Mouse (Mus musculus): ENCODE measurements at regions not wholly inside any gene's neighbourhood (a gene's known extent, or its start where the extent isn't known, plus 50 kb on each side); places are given as distances from the start of the nearest gene placed in this dataset.

DNA sequence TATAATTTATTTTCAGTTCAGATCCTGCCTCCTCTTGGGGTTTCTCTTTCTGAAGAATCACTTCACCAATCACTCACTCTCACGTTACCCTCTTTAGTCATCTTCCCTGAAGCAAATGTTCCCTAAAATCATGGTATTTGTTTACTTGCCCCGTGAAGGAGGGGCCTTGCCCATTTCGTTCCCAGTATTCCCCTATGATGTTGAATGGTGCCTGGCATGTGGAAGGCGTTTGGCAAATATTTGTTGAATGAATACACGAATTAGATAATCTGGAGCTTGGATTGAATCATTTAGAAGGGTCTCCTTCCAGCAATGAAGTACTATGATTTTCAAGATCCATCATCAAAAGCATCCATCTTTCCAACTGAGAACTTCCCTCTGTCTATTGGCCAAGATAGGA lies 139.6 kb upstream of the Spdl1 start:
- TF ChIP-seq POLR2A (IDR thresholded peaks at IDR 0.05; ENCODE audit: borderline replicate concordance, insufficient read depth, low read length) (no peak), CTCF (IDR thresholded peaks at IDR 0.05; ENCODE audit: borderline replicate concordance, insufficient read depth, low read depth, low read length) (no peak)
- H3K27me3 ChIP-seq (ENCODE audit: control insufficient read depth, insufficient read depth, low read length): no peaks in the 10 kb centered on the region
- 75% methylated on average over 5 of the region's 5 CpGs for WGBS
- DNase-seq: no peak
- no peak overlapping the region for H3K4me3 ChIP-seq (replicated peaks; ENCODE audit: insufficient read depth, low read depth, low read length)
- H3K4me1 ChIP-seq (ENCODE audit: control insufficient read depth, insufficient read depth, low read length): no peaks in the 10 kb centered on the region
- no peak overlapping the region for H3K27ac ChIP-seq (ENCODE audit: insufficient read depth, low read length)

DNA sequence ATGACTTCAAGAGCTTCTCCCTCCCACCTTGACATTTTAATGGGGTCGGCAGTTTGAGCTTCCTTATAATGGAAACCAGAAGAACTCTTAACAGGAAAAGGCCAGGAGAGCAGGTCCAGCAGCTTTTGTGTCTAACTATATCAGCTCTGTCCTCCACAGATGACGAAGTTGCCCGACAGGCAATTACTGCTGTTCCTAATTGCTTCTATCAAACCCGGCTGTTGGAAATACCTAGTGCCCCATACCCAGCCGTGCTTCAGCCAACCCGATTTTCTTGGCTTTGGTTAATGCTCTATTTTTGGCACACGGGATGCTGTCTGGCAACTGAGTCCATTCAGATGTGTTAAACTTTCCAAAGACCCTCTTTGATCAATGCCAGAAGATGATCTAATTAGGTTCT lies 125.8 kb upstream of the Spdl1 start:
- DNase-seq: no peak
- H3K27me3 ChIP-seq (ENCODE audit: control insufficient read depth, insufficient read depth, low read length): no peaks in the 10 kb centered on the region; the same call in 1 of the 2 replicates
- no peak overlapping the region for H3K4me3 ChIP-seq (replicated peaks; ENCODE audit: insufficient read depth, low read depth, low read length)
- no peaks in the 10 kb centered on the region for H3K4me1 ChIP-seq (ENCODE audit: control insufficient read depth, insufficient read depth, low read length)
- 12% methylated on average over 7 of the region's 7 CpGs for WGBS
- H3K27ac ChIP-seq (ENCODE audit: insufficient read depth, low read length): no peak overlapping the region
- no peak for TF ChIP-seq CTCF (IDR thresholded peaks at IDR 0.05; ENCODE audit: borderline replicate concordance, insufficient read depth, low read depth, low read length)
- no peak for TF ChIP-seq POLR2A (IDR thresholded peaks at IDR 0.05; ENCODE audit: borderline replicate concordance, insufficient read depth, low read length)

DNA sequence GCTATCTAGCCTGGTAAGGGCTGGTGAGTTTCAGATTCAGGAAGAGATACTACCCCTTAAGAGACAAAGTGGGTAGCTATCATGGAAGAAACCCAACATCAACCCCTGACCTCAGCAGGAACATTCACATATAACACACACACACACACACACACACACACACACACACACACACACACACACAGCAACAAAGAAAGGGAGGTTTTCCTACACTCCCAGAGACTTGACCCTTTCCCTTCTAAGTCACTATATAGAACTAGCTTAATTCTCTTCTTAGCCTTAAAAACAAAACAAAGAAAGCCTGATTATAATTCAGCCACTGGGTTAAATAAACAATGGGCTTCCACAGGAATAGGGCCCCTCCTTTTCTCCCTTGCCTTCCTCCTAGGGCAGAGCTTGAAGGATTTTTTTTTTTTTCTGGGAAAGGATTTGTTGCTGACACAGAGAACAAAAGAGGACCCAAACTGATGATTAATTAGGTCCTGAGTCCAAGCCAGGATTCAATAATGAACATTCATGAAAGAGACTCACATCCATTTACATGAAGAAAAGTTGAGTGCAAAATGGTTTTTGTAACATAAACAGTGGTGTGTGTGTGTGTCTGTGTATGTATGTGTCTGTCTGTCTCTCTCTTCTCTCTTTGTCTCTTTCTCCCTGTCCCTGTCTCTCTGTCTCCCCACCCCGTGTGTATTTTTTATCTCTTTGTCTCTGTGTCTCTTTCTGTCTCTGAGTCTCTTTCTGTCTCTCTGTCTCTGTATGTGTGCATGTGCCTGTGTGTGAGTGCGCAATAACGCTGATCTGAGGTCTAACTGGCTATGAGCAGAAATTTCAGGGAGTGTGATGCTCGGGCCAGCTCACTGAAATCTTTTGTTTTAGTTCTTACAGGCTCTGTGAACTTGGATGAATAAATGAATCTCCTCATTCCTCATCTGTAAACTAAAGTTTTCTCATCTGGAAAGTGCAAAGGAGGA lies 108.3 kb upstream of the Spdl1 start:
- TF ChIP-seq POLR2A (IDR thresholded peaks at IDR 0.05; ENCODE audit: borderline replicate concordance, insufficient read depth, low read length) (no peak), CTCF (IDR thresholded peaks at IDR 0.05; ENCODE audit: borderline replicate concordance, insufficient read depth, low read depth, low read length) (no peak)
- H3K27ac ChIP-seq (ENCODE audit: insufficient read depth, low read length): no peak overlapping the region
- WGBS: 81% methylated on average over 4 of the region's 4 CpGs
- no peaks in the 10 kb centered on the region; the same call in 1 of the 2 replicates for H3K4me1 ChIP-seq (ENCODE audit: control insufficient read depth, insufficient read depth, low read length)
- no peak for DNase-seq
- H3K27me3 ChIP-seq (ENCODE audit: control insufficient read depth, insufficient read depth, low read length): no peaks in the 10 kb centered on the region
- H3K4me3 ChIP-seq (replicated peaks; ENCODE audit: insufficient read depth, low read depth, low read length): no peak overlapping the region

- H3K27ac ChIP-seq (ENCODE audit: insufficient read depth, low read length): no peak overlapping the region
- no peaks in the 10 kb centered on the region; the same call in 1 of the 2 replicates for H3K4me1 ChIP-seq (ENCODE audit: control insufficient read depth, insufficient read depth, low read length)
- DNase-seq: peak; percentile 17 to 48
- H3K4me3 ChIP-seq (replicated peaks; ENCODE audit: insufficient read depth, low read depth, low read length): no peak overlapping the region
- TF ChIP-seq POLR2A (IDR thresholded peaks at IDR 0.05; ENCODE audit: borderline replicate concordance, insufficient read depth, low read length) (no peak), CTCF (IDR thresholded peaks at IDR 0.05; ENCODE audit: borderline replicate concordance, insufficient read depth, low read depth, low read length) (no peak)
- 35% methylated on average over 8 of the region's 8 CpGs for WGBS
- no peaks in the 10 kb centered on the region for H3K27me3 ChIP-seq (ENCODE audit: control insufficient read depth, insufficient read depth, low read length)
These were observed 106.7 kb upstream of the Spdl1 start for GRCm38 (mm10) chr11:34940151-34940550.

GRCm38 (mm10) chr11:34939002-34939401 lies 105.6 kb upstream of the Spdl1 start:
- H3K27ac ChIP-seq (ENCODE audit: insufficient read depth, low read length): no peak overlapping the region
- H3K4me3 ChIP-seq (replicated peaks; ENCODE audit: insufficient read depth, low read depth, low read length): no peak overlapping the region
- no peak for TF ChIP-seq CTCF (IDR thresholded peaks at IDR 0.05; ENCODE audit: borderline replicate concordance, insufficient read depth, low read depth, low read length)
- TF ChIP-seq POLR2A (IDR thresholded peaks at IDR 0.05; ENCODE audit: borderline replicate concordance, insufficient read depth, low read length): no peak
- peak in 1 of 2 experiments; percentile 2 for DNase-seq
- H3K4me1 ChIP-seq (ENCODE audit: control insufficient read depth, insufficient read depth, low read length): no peaks in the 10 kb centered on the region; the same call in 1 of the 2 replicates
- no peaks in the 10 kb centered on the region for H3K27me3 ChIP-seq (ENCODE audit: control insufficient read depth, insufficient read depth, low read length)
- 72% methylated on average over 4 of the region's 4 CpGs for WGBS

DNA sequence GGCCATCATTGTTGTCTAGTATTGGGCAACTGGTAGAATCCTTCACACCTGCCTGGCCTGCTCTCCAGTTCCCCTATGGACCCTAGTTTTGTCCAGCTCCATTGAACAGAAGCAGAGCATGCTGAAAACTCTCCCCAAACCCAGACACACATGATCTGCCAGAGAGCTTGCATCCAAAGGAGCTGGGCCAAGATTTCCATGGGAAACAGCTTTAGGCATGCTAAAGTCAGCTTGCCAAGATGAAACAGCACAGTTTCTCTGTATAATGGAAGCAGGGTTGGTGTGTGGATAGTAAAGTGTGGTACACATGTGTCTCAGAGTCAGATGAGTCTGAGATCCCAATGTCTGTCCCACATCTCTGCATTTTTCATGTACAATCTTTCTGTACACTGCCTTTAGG lies 98.8 kb upstream of the Spdl1 start:
- H3K4me1 ChIP-seq (ENCODE audit: control insufficient read depth, insufficient read depth, low read length): no peaks in the 10 kb centered on the region
- TF ChIP-seq POLR2A (IDR thresholded peaks at IDR 0.05; ENCODE audit: borderline replicate concordance, insufficient read depth, low read length): no peak
- TF ChIP-seq CTCF (IDR thresholded peaks at IDR 0.05; ENCODE audit: borderline replicate concordance, insufficient read depth, low read depth, low read length): no peak
- H3K27ac ChIP-seq (ENCODE audit: insufficient read depth, low read length): no peak overlapping the region
- no peak for DNase-seq
- H3K27me3 ChIP-seq (ENCODE audit: control insufficient read depth, insufficient read depth, low read length): no peaks in the 10 kb centered on the region
- no peak overlapping the region for H3K4me3 ChIP-seq (replicated peaks; ENCODE audit: insufficient read depth, low read depth, low read length)

GRCm38 (mm10) chr11:34917175-34917574 lies 83.7 kb upstream of the Spdl1 start:
- WGBS: 78% methylated on average over 1 of the region's 1 CpGs
- no peak for DNase-seq
- H3K27me3 ChIP-seq (ENCODE audit: control insufficient read depth, insufficient read depth, low read length): no peaks in the 10 kb centered on the region
- no peak overlapping the region for H3K27ac ChIP-seq (ENCODE audit: insufficient read depth, low read length)
- H3K4me1 ChIP-seq (ENCODE audit: control insufficient read depth, insufficient read depth, low read length): no peaks in the 10 kb centered on the region
- H3K4me3 ChIP-seq (replicated peaks; ENCODE audit: insufficient read depth, low read depth, low read length): no peak overlapping the region
- TF ChIP-seq POLR2A (IDR thresholded peaks at IDR 0.05; ENCODE audit: borderline replicate concordance, insufficient read depth, low read length) (no peak), CTCF (IDR thresholded peaks at IDR 0.05; ENCODE audit: borderline replicate concordance, insufficient read depth, low read depth, low read length) (no peak)

- 61% methylated on average over 5 of the region's 5 CpGs for WGBS
- Histone ChIP-seq H3K27ac (ENCODE audit: insufficient read depth, low read length) (no peak overlapping the region), H3K4me3 (replicated peaks; ENCODE audit: insufficient read depth, low read depth, low read length) (no peak overlapping the region), H3K4me1 (ENCODE audit: control insufficient read depth, insufficient read depth, low read length) (no peaks in the 10 kb centered on the region), H3K27me3 (ENCODE audit: control insufficient read depth, insufficient read depth, low read length) (no peaks in the 10 kb centered on the region)
- TF ChIP-seq POLR2A (IDR thresholded peaks at IDR 0.05; ENCODE audit: borderline replicate concordance, insufficient read depth, low read length) (no peak), CTCF (IDR thresholded peaks at IDR 0.05; ENCODE audit: borderline replicate concordance, insufficient read depth, low read depth, low read length) (no peak)
- DNase-seq: no peak
These were observed 76.4 kb upstream of the Spdl1 start for GRCm38 (mm10) chr11:34909841-34910240.
